ENCODE assay signal across 1 mouse cellular context in the genomic region with DNA sequence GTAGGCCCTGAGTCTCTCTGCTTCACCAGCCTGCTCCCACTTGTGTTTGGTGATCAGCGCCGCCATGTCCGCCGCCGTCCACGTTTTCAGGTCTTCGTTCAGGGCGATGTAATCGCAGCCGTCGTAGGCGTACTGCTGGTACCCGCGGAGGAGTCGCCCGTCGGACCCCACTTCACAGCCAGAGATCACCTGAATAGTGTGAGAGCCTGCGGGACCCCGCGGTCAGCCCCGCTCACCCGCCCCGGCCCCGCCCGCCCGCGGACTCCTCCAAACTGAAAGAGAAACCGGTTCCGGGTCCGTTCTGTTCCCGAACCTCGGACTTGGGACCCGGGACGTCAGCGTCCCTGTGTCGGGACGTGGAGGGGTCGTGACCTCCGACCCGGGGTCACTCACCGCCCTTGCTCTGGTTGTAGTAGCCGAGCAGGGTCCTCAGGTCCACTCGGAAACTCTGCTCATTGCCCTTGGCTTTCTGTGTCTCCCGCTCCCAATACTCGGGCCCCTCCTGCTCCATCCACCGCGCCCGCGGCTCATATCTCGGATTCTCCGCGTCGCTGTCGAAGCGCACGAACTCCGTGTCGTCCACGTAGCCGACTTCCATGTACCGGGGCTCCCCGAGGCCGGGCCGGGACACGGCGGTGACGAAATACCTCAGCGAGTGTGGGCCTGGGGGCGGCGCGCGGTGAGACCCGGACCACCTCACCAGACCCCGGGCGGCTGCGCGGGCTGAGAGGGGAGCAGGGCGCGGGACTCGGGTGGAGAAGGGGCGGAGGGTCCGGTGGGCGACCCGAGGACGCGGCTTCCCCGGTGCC.
TF ChIP-seq lines count a peak whose summit lies in the region.

No protein-coding gene starts in this region.

TF ChIP-seq in CH12.LX, 34 proteins besides CTCF, POLR2A, EP300 and RAD21:
- TF ChIP-seq ZC3H11A (IDR thresholded peaks at IDR 0.05; ENCODE audit: low read depth, low read length) (no peak), MAZ (IDR thresholded peaks at IDR 0.05; ENCODE audit: low read depth, low read length) (no peak), E2F4 (IDR thresholded peaks at IDR 0.05; ENCODE audit: insufficient replicate concordance, low read depth, low read length) (no peak), BHLHE40 (IDR thresholded peaks at IDR 0.05; ENCODE audit: low read depth, low read length) (no peak), CHD1 (IDR thresholded peaks at IDR 0.05; ENCODE audit: low read depth, low read length) (no peak), TBP (conservative IDR thresholded peaks at IDR 0.05; ENCODE audit: low read depth, low read length) (no peak), MYC (IDR thresholded peaks at IDR 0.05; ENCODE audit: low read depth, low read length) (no peak), KAT2A (IDR thresholded peaks at IDR 0.05; ENCODE audit: insufficient replicate concordance, low read length) (no peak), NELFE (IDR thresholded peaks at IDR 0.05; ENCODE audit: low read depth, low read length) (no peak)
